Mouse (Mus musculus) gastrocnemius, postnatal 25 days (tissue): ENCODE measurements around the gene Ablim2. TPM values are rescaled to one million over a fixed set of nuclear protein-coding genes. Genes with fewer than 3 reads are reported as not detected.

Experiments used
- DNase-seq: peaks from one replicate; pipeline ENCODE4 v3.0.0; 2022
- total RNA-seq, 2 experiments: library from RNA; stranded (reverse); gene quantifications; 1 replicate in 1 of 2; 2 replicates in 1 of 2; pipeline ENCODE4 v1.2.3; 2021

Ablim2 gene
- total RNA-seq, 2 experiments from 2014 or later = 33.4 to 42.7 TPM

- no peak for DNase-seq
Measured at GRCm38 (mm10) chr5:35888959-35889358, 131.3 kb downstream of the Ablim2 start.

GRCm38 (mm10) chr5:35889641-35890040 is 132.0 kb downstream of the Ablim2 start:
- no peak for DNase-seq

- no peak for DNase-seq
Measured at GRCm38 (mm10) chr5:35890985-35891730, 133.5 kb downstream of the Ablim2 start.

- no peak for DNase-seq
Measured at GRCm38 (mm10) chr5:35892363-35892762, 134.7 kb downstream of the Ablim2 start.

GRCm38 (mm10) chr5:35893093-35893804 is 135.6 kb downstream of the Ablim2 start, which contains the start of gene Afap1:
Gene Afap1, plus strand, starts transcription at chr5:35893319.
- peak; percentile 99 for DNase-seq

- peak; percentile 68 for DNase-seq
Measured at GRCm38 (mm10) chr5:35893805-35894260, 136.2 kb downstream of the Ablim2 start.

- DNase-seq = peak; percentile 52
Measured at GRCm38 (mm10) chr5:35894295-35895047, 136.8 kb downstream of the Ablim2 start.

GRCm38 (mm10) chr5:35895926-35896325 is 138.2 kb downstream of the Ablim2 start:
- DNase-seq = no peak

GRCm38 (mm10) chr5:35896556-35896955 is 138.9 kb downstream of the Ablim2 start:
- no peak for DNase-seq

GRCm38 (mm10) chr5:35897147-35897546 is 139.5 kb downstream of the Ablim2 start:
- no peak for DNase-seq

GRCm38 (mm10) chr5:35898114-35898513 is 140.4 kb downstream of the Ablim2 start:
- no peak for DNase-seq

- DNase-seq = no peak
Measured at GRCm38 (mm10) chr5:35898994-35899393, 141.3 kb downstream of the Ablim2 start.

GRCm38 (mm10) chr5:35900401-35901225 is 142.9 kb downstream of the Ablim2 start:
- DNase-seq = no peak

- no peak for DNase-seq
Measured at GRCm38 (mm10) chr5:35901226-35901809, 143.6 kb downstream of the Ablim2 start.

- DNase-seq = no peak
Measured at GRCm38 (mm10) chr5:35903456-35903855, 145.8 kb downstream of the Ablim2 start.

GRCm38 (mm10) chr5:35905283-35905682 is 147.6 kb downstream of the Ablim2 start:
- no peak for DNase-seq

- DNase-seq = no peak
Measured at GRCm38 (mm10) chr5:35907090-35907489, 149.4 kb downstream of the Ablim2 start.

GRCm38 (mm10) chr5:35907633-35908426 is 150.2 kb downstream of the Ablim2 start:
- DNase-seq = peak; percentile 64

GRCm38 (mm10) chr5:35908626-35909443 is 151.2 kb downstream of the Ablim2 start:
- DNase-seq = no peak
